Mouse (Mus musculus): ENCODE results near the gene Clcn1.

Clcn1 gene

DNA sequence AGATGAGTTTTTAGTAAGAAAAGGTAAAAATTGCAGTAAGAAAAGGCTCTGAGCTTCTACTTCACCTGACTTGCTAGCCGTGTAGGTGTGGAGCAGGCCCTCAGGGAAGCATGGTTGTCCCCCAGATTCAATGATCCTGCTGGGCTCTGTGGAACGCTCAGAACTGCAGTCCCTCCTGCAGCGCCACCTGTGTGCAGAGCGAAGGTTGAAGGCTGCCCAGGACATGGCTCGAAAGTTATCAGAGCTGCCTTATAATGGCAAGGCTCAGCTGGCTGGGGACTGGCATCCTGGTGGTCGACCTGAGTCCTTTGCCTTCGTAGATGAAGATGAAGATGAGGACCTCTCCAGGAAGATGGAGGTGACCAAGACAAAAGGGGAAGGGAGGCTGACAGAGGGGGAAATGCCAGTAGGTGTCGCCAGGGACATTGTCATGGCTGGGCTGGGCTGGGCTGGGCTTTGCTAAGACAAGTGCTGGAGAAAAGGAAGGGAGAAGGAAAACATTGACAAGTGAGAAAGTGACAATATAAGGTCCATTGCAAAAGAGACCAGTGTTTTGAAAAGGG is 23.4 kb downstream of the Clcn1 start:
- no peak for DNase-seq (ENCODE audit: low spot score)

- DNase-seq (ENCODE audit: low spot score), result no peak
Observed at GRCm38 (mm10) chr6:42310427-42311053, 24.1 kb downstream of the Clcn1 start.

GRCm38 (mm10) chr6:42318293-42318692 is 31.8 kb downstream of the Clcn1 start:
- no peak for DNase-seq (ENCODE audit: low spot score)

GRCm38 (mm10) chr6:42323371-42324066 is 37.0 kb downstream of the Clcn1 start:
- DNase-seq (ENCODE audit: low spot score), result no peak

DNA sequence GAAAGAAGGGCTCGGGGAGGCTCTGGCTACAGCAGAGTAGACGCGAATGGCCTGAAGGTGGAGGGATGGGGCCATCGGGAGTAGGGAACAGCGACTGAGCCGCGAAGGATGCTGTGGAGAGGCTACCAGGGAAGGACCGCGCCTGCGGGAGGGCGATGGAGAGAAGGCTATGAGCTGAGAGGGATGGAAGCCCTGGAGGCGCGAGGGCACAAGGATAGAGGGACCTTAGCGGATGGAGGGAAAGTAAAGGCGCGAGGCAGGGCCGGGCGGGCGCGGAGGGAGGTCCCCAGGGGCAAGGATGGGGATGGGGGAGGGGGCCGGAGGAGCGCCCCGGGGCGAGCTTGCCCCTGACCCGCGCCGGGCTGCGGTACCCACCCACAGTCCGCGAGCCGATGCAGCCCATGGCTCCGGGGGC is 37.6 kb downstream of the Clcn1 start:
- DNase-seq (ENCODE audit: low spot score), result no peak

- peak; percentile 29 for DNase-seq (ENCODE audit: low spot score)
Observed at GRCm38 (mm10) chr6:42324482-42325267, 38.2 kb downstream of the Clcn1 start, which contains the start of gene Fam131b. TSS of gene Fam131b (minus strand) at chr6:42324643.

- peak; percentile 73 for DNase-seq (ENCODE audit: low spot score)
Observed at GRCm38 (mm10) chr6:42325268-42325609, 38.8 kb downstream of the Clcn1 start.

DNA sequence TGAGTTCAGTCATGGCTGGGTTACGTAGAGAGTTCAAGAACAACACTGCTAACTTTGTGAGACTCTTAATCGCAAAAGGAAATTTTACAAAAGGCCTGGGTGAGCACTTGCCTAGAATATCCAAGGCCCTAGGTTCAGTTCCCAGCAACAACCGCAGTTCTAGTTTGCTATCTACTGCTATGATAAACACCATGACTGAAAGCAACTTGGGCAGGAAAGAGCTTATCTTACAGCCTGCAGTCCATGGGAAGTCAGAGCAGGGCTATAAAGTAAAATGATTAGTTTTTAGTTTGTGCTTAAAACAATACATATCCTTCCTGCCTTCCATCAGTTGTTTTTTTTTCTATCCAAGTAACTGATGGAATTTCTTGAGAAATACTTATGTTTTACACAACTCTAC is 40.0 kb downstream of the Clcn1 start:
- no peak for DNase-seq (ENCODE audit: low spot score)

DNA sequence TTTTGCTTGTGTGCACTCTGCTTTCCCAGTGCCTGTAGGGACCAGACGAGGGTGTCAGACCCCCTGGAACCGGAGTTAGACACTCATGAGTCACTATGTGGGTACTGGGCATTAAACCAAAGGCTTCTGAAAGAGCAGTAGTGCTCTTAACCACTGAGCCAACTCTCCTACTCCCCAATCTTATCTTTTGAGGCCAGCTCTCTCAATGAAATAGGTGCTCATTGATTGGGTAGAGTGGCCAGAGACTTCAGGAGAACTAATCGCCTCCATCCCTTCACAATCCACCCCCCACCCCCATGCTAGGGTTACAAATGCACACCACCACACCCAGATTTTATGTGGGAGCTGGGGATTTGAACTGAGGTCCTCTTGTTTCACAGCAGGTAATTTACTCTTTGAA is 42.3 kb downstream of the Clcn1 start:
- no peak for DNase-seq (ENCODE audit: low spot score)

DNA sequence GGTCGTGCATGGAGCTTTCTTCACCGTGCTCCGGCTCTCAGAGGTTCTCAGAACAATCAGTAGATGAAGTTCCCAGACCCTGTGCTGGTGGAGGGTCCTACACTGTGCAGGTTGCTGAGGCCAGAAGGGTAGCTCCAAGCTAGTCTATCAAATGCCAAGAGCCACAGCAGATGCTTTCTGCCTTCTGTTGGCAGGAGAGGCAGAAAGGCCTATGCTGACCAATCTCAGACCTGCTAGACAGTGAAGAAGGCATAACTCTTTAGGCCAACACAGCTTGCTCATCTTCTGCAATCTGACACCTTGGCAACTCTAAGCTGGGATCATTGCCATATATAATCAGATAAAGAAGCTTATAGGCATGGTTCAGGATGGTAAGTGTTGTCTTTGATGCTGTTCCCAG is 43.7 kb downstream of the Clcn1 start:
- DNase-seq (ENCODE audit: low spot score), result no peak

DNA sequence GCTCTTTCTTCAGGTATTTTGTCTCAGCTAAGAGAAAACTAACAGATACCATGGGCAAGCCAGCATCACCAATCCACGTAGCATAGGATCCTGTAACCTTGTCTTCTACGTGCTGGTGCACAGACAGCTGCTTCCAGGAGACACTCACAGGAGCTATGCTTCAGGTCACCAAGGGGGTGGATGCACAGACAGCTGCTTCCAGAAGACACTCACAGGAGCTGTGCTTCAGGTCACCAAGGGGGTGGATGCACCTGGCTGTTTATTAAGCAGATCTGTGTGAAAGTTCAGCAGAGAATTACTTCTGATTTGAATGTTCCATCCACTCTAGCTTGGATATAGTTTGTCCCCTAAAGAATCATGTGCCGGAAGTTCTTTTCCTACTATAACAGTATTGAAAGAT is 44.5 kb downstream of the Clcn1 start:
- DNase-seq (ENCODE audit: low spot score), result no peak

DNA sequence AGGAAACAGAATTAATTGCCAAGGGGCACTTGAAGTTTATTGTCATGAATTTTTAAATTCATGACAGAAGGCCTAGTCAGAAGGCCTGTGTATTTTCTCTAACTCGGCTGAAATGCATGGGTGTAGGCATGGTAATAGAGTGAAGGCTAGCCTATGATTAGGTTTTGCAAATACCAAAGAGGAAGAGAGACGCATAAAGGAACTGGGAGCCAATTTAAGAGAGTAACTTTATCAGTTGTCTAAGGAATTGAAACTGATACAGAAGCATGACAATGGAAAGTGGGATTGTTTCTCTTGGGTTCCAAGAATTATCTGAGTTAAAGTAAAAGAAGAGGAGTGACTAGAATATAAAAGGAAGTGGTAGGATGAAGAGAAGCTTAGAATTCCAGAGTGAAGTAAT is 52.7 kb downstream of the Clcn1 start:
- no peak for DNase-seq (ENCODE audit: low spot score)

DNA sequence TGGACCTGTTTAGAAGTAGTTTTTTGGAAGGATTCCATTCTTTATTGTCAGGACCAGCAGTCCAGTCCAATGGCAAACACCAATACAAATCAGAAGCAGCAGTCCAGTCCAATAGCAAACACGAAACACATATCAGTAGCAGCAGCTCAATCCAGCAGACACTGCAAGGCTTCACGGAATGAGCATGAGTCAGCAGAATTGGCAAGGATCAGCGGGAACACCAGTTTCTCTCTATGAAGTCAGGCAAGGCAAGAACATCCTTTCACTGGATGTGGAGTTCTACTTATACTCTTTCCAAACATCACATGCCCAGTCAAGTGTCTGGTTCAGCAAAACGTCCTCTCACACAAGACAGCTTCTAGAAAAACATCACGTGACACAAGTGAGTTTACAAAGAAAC is 53.5 kb downstream of the Clcn1 start:
- DNase-seq (ENCODE audit: low spot score), result no peak

DNA sequence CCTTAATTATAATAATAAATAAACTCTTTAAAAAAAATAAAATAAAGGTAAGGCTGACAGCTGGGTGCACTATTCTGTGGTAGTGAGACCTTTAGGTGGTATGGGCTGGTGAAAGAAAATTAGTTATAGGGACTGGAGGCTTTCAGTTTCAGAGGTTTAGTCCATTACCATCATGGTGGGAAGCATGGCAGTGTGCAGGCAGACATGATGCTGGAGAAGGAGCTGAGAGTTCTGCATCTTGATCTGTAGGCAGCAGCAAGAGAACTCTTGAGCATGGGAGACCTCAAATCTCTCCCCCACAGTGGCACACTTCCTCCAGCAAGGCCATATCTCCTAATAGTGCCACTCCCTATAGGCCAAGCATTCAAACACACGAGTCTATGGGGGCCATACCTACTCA is 55.7 kb downstream of the Clcn1 start:
- DNase-seq (ENCODE audit: low spot score), result no peak

GRCm38 (mm10) chr6:42343361-42344120 is 57.1 kb downstream of the Clcn1 start:
- peak; percentile 68 for DNase-seq (ENCODE audit: low spot score)

DNA sequence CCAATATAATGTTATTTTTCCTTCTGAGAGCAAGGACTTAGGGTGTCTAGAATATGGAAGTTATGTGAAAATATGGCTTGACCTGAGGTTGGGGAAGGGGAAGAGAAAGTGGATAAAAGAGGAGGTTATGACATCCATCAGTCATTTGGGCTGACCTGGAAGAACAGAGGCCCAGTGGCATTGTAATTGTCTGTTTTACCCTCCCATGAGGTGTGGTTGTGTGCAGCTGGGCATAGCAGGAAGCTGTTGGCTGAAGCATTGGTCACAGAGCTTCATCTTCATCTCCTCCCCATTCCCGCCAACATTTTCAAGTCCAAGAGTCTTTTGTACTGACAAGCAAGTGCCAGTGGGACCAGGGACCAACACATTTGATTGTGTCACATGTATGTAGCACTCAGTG is 57.8 kb downstream of the Clcn1 start:
- DNase-seq (ENCODE audit: low spot score), result no peak

- no peak for DNase-seq (ENCODE audit: low spot score)
Observed at GRCm38 (mm10) chr6:42348281-42349005, 62.0 kb downstream of the Clcn1 start.

GRCm38 (mm10) chr6:42349006-42349425 is 62.5 kb downstream of the Clcn1 start:
- peak; percentile 76 for DNase-seq (ENCODE audit: low spot score)

DNA sequence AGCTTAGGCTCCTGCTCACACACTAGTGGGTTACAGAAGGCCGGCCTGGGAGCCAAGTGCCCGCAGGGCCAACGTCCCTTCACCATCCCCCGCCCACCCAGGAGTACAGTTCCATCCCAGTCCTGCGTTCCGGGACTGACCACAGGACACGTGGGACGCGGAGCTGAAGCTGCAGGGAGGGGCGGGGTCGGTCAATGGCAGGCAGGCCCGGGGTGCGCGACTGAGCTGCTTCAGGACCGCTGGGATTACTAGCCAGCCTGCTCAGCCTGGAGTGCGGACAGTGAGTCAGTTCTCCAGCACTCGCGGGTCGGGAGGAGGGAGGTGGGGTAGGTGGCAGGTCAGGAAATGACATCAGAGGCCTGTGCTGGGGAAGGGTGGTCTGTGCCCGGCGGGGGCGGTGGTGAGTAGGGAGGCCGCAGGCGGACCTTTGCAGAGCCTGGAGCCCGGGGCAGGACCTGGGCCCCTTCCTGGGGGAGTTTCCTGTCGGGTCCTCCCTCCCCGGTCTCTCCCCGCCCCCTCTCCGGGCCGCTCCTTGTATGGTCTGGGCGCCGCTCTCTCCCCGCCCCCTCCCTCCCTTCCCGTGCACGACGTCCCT is 63.0 kb downstream of the Clcn1 start, which contains the start of gene Zyx:
Zyx (plus strand) TSS at position 205 of the 595 bp plus-strand sequence.
- DNase-seq (ENCODE audit: low spot score), result peak; percentile 77

GRCm38 (mm10) chr6:42350021-42350967 is 63.8 kb downstream of the Clcn1 start:
- DNase-seq (ENCODE audit: low spot score), result peak; percentile 7
